Mouse (Mus musculus) fibroblast of lung, adult 2 months (primary cell): ENCODE measurements around the gene Pcbp4.

Experiments
- DNase-seq: peaks from one replicate; pipeline ENCODE4 v3.0.0-alpha.2; 2011; ENCODE audit warnings: low read depth

The Pcbp4 gene

GRCm38 (mm10) chr9:106464751-106465541, 11.9 kb downstream of the Pcbp4 start:
- no peak for DNase-seq

- DNase-seq = no peak
Observed at GRCm38 (mm10) chr9:106465571-106466200, 12.6 kb downstream of the Pcbp4 start, which contains the start of gene Gpr62. TSS of gene Gpr62 (minus strand) at chr9:106465938.

- no peak for DNase-seq
Observed at GRCm38 (mm10) chr9:106466721-106467120, 13.6 kb downstream of the Pcbp4 start.

- no peak for DNase-seq
Observed at GRCm38 (mm10) chr9:106467746-106468145, 14.7 kb downstream of the Pcbp4 start.

GRCm38 (mm10) chr9:106469317-106469716, 16.2 kb downstream of the Pcbp4 start:
- DNase-seq = no peak

GRCm38 (mm10) chr9:106469776-106470175, 16.7 kb downstream of the Pcbp4 start:
- DNase-seq = no peak

GRCm38 (mm10) chr9:106470991-106471750, 18.1 kb downstream of the Pcbp4 start:
- DNase-seq = no peak

- DNase-seq = no peak
Observed at GRCm38 (mm10) chr9:106471892-106472291, 18.8 kb downstream of the Pcbp4 start.

- no peak for DNase-seq
Observed at GRCm38 (mm10) chr9:106472321-106472720, 19.2 kb downstream of the Pcbp4 start.

- no peak for DNase-seq
Observed at GRCm38 (mm10) chr9:106473081-106473752, 20.1 kb downstream of the Pcbp4 start.

GRCm38 (mm10) chr9:106473753-106474105, 20.6 kb downstream of the Pcbp4 start:
- no peak for DNase-seq

- DNase-seq = peak; percentile 60
Observed at GRCm38 (mm10) chr9:106474456-106474855, 21.4 kb downstream of the Pcbp4 start.

GRCm38 (mm10) chr9:106475046-106475445, 22.0 kb downstream of the Pcbp4 start:
- no peak for DNase-seq

- DNase-seq = no peak
Observed at GRCm38 (mm10) chr9:106475663-106476001, 22.5 kb downstream of the Pcbp4 start, which contains the start of gene Rrp9. TSS of gene Rrp9 (plus strand) at chr9:106475963.

GRCm38 (mm10) chr9:106476002-106476923, 23.2 kb downstream of the Pcbp4 start:
- DNase-seq = peak; percentile 91

- DNase-seq = peak; percentile 99
Observed at GRCm38 (mm10) chr9:106476924-106477484, 23.9 kb downstream of the Pcbp4 start, which contains the start of gene Parp3. TSS of gene Parp3 (minus strand) at chr9:106476949.

- no peak for DNase-seq
Observed at GRCm38 (mm10) chr9:106477649-106478048, 24.6 kb downstream of the Pcbp4 start.

GRCm38 (mm10) chr9:106478101-106478500, 25.0 kb downstream of the Pcbp4 start:
- DNase-seq = no peak

GRCm38 (mm10) chr9:106480541-106480940, 27.4 kb downstream of the Pcbp4 start:
- DNase-seq = no peak

- no peak for DNase-seq
Observed at GRCm38 (mm10) chr9:106481075-106481474, 28.0 kb downstream of the Pcbp4 start.

- DNase-seq = no peak
Observed at GRCm38 (mm10) chr9:106481676-106482075, 28.6 kb downstream of the Pcbp4 start.
